Comparison of ENCODE assay signal across 15 mouse cellular contexts in genomic region chr5:121387126-121387525, GRCm38 (mm10). TPM values are rescaled to one million over a fixed set of nuclear protein-coding genes. Genes with fewer than 3 reads are reported as not detected.
DNase-seq lines count a peak whose midpoint lies in the region; ATAC-seq lines count a peak whose summit lies in the region.
"Had no signal": no experiment of that assay in that cellular context is flagged by ENCODE, and none has a peak within 500 bp of the region (broad histone marks: within the 10 kb centered on the region; RNA-seq: fewer than 3 reads in every experiment).

No protein-coding gene starts in this region.

- peak overlapping the region; percentile 46 for H3K9ac ChIP-seq in intestine, embryonic 16.5 days (ENCODE audit: low read depth, low read length)
- H3K9ac ChIP-seq in intestine, embryonic 15.5 days, result no peak overlapping the region
- H3K9ac ChIP-seq in embryonic facial prominence, embryonic 13.5 days, result 0 out of 2 replicates have a peak overlapping the region, but pooled peaks have one; percentile 44
- H3K9ac ChIP-seq in forebrain, embryonic 16.5 days (replicated peaks; ENCODE audit: low read depth, low read length), result no peak overlapping the region
- H3K9ac ChIP-seq in midbrain, embryonic 11.5 days (ENCODE audit: low read length), result no peak overlapping the region
- H3K9ac ChIP-seq: forebrain, embryonic 13.5 days; hindbrain, embryonic 12.5 days; midbrain, embryonic 12.5 days; neural tube, embryonic 15.5 days had no signal

- no peaks in the 10 kb centered on the region for H3K9me3 ChIP-seq in intestine, embryonic 16.5 days (ENCODE audit: control insufficient read depth, low read length)
- no peaks in the 10 kb centered on the region for H3K9me3 ChIP-seq in intestine, embryonic 15.5 days
- H3K9me3 ChIP-seq in embryonic facial prominence, embryonic 13.5 days, result no peaks in the 10 kb centered on the region
- no peaks in the 10 kb centered on the region for H3K9me3 ChIP-seq in forebrain, embryonic 16.5 days (ENCODE audit: control insufficient read depth, low read length)
- no peaks in the 10 kb centered on the region for H3K9me3 ChIP-seq in midbrain, embryonic 11.5 days (ENCODE audit: control insufficient read depth, low read length)
- H3K9me3 ChIP-seq: forebrain, embryonic 13.5 days; G1E; hindbrain, embryonic 12.5 days; limb, embryonic 10.5 days; midbrain, embryonic 12.5 days; neural tube, embryonic 15.5 days had no signal

- H3K4me2 ChIP-seq in intestine, embryonic 16.5 days (ENCODE audit: low read depth, low read length), result no peak overlapping the region
- no peak overlapping the region for H3K4me2 ChIP-seq in intestine, embryonic 15.5 days (replicated peaks)
- H3K4me2 ChIP-seq in embryonic facial prominence, embryonic 13.5 days, result 0 out of 2 replicates have a peak overlapping the region, but pooled peaks have one; percentile 9
- H3K4me2 ChIP-seq in forebrain, embryonic 16.5 days (ENCODE audit: low read length), result no peak overlapping the region
- no peak overlapping the region for H3K4me2 ChIP-seq in midbrain, embryonic 11.5 days
- H3K4me2 ChIP-seq: hindbrain, embryonic 12.5 days; midbrain, embryonic 12.5 days had no signal

- H3K27ac ChIP-seq in intestine, embryonic 16.5 days (ENCODE audit: low read length), result peak overlapping the region; percentile 41; the same call in 1 of the 2 replicates
- no peak overlapping the region for H3K27ac ChIP-seq in intestine, embryonic 15.5 days
- H3K27ac ChIP-seq in embryonic facial prominence, embryonic 13.5 days, result peak overlapping the region; percentile 28; the same call in 1 of the 2 replicates
- no peak overlapping the region for H3K27ac ChIP-seq in forebrain, embryonic 16.5 days (ENCODE audit: low read length)
- H3K27ac ChIP-seq in midbrain, embryonic 11.5 days (ENCODE audit: low read depth, low read length), result no peak overlapping the region
- H3K27ac ChIP-seq: forebrain, embryonic 13.5 days; hindbrain, embryonic 12.5 days; limb, embryonic 10.5 days; midbrain, embryonic 12.5 days; neural tube, embryonic 15.5 days had no signal

- peaks cover 30% of the 10 kb centered on the region for H3K4me1 ChIP-seq in intestine, embryonic 16.5 days (ENCODE audit: control insufficient read depth, insufficient read depth, low read length)
- H3K4me1 ChIP-seq in intestine, embryonic 15.5 days (replicated peaks), result peaks cover 14% of the 10 kb centered on the region; the same call in 1 of the 2 replicates
- H3K4me1 ChIP-seq in embryonic facial prominence, embryonic 13.5 days, result peaks cover 28% of the 10 kb centered on the region
- H3K4me1 ChIP-seq in forebrain, embryonic 16.5 days (replicated peaks; ENCODE audit: control insufficient read depth, insufficient read depth, low read length), result peaks cover 25% of the 10 kb centered on the region
- H3K4me1 ChIP-seq in midbrain, embryonic 11.5 days (ENCODE audit: control insufficient read depth, insufficient read depth, low read length), result peaks cover 4% of the 10 kb centered on the region

- H3K4me3 ChIP-seq in intestine, embryonic 16.5 days (ENCODE audit: low read length), result no peak overlapping the region
- no peak overlapping the region for H3K4me3 ChIP-seq in intestine, embryonic 15.5 days (replicated peaks)
- H3K4me3 ChIP-seq in embryonic facial prominence, embryonic 13.5 days, result no peak overlapping the region
- no peak overlapping the region for H3K4me3 ChIP-seq in forebrain, embryonic 16.5 days (replicated peaks; ENCODE audit: low read length)
- no peak overlapping the region for H3K4me3 ChIP-seq in midbrain, embryonic 11.5 days (ENCODE audit: low read depth, low read length)
- H3K4me3 ChIP-seq: forebrain, embryonic 13.5 days; midbrain, embryonic 12.5 days; neural tube, embryonic 15.5 days had no signal

- H3K36me3 ChIP-seq in intestine, embryonic 16.5 days (ENCODE audit: control insufficient read depth, insufficient read depth, low read length), result no peaks in the 10 kb centered on the region
- H3K36me3 ChIP-seq in intestine, embryonic 15.5 days, result no peaks in the 10 kb centered on the region
- peaks cover 6% of the 10 kb centered on the region for H3K36me3 ChIP-seq in embryonic facial prominence, embryonic 13.5 days
- no peaks in the 10 kb centered on the region for H3K36me3 ChIP-seq in forebrain, embryonic 16.5 days (ENCODE audit: control insufficient read depth, insufficient read depth)
- H3K36me3 ChIP-seq in midbrain, embryonic 11.5 days (ENCODE audit: control insufficient read depth, insufficient read depth, low read length), result no peaks in the 10 kb centered on the region

- peak; percentile 83 for DNase-seq in NIH3T3 (ENCODE audit: low read depth)
- DNase-seq in lung, postnatal 25 days (ENCODE audit: low spot score), result peak; percentile 26
- no peak for DNase-seq in midbrain, embryonic 11.5 days (ENCODE audit: low spot score, missing footprints)
- DNase-seq: kidney, postnatal 4 days; thymus, postnatal 4 days had no signal

- WGBS in intestine, embryonic 16.5 days, result 44% methylated on average over 4 of the region's 4 CpGs
- WGBS in intestine, embryonic 15.5 days, result 43% methylated on average over 4 of the region's 4 CpGs
- WGBS in embryonic facial prominence, embryonic 13.5 days, result 26% methylated on average over 4 of the region's 4 CpGs
- WGBS in forebrain, embryonic 16.5 days, result 67% methylated on average over 4 of the region's 4 CpGs
- WGBS in midbrain, embryonic 11.5 days, result 70% methylated on average over 4 of the region's 4 CpGs

- no peaks in the 10 kb centered on the region for H3K27me3 ChIP-seq in intestine, embryonic 16.5 days (replicated peaks; ENCODE audit: control insufficient read depth, insufficient read depth, low read length)
- H3K27me3 ChIP-seq in intestine, embryonic 15.5 days (replicated peaks), result no peaks in the 10 kb centered on the region
- H3K27me3 ChIP-seq in embryonic facial prominence, embryonic 13.5 days, result no peaks in the 10 kb centered on the region
- no peaks in the 10 kb centered on the region for H3K27me3 ChIP-seq in forebrain, embryonic 16.5 days (replicated peaks; ENCODE audit: control insufficient read depth, insufficient read depth, low read length)
- H3K27me3 ChIP-seq in midbrain, embryonic 11.5 days (ENCODE audit: control insufficient read depth, insufficient read depth, low read length), result peaks cover 3% of the 10 kb centered on the region; the same call in 1 of the 2 replicates
- H3K27me3 ChIP-seq: neural tube, embryonic 15.5 days had no signal

- ATAC-seq in intestine, embryonic 16.5 days, result no peak
- ATAC-seq in intestine, embryonic 15.5 days, result no peak
- no peak for ATAC-seq in embryonic facial prominence, embryonic 13.5 days (ENCODE audit: insufficient number of reproducible peaks, insufficient read depth, low FRiP score, low TSS enrichment, low read depth)
- ATAC-seq in forebrain, embryonic 16.5 days, result no peak
- ATAC-seq in midbrain, embryonic 11.5 days (ENCODE audit: low FRiP score), result no peak
- ATAC-seq: forebrain, embryonic 13.5 days had no signal

RNA-seq across cellular contexts. Expression of gene Trafd1, which starts 1.7 kb away (rescaled TPM):
- 56.9 and 57.2 TPM in 2 replicates for polyA plus RNA-seq in intestine, embryonic 16.5 days (2015; fragmentation: Nextera tagmentation; extraction: Ambion mirVana)
- 55.1 and 58.1 TPM in 2 replicates for polyA plus RNA-seq in intestine, embryonic 15.5 days (2015; fragmentation: Nextera tagmentation; extraction: Ambion mirVana)
- 74.6 and 80.7 TPM in 2 replicates for polyA plus RNA-seq in embryonic facial prominence, embryonic 13.5 days (2015; fragmentation: Nextera tagmentation; extraction: Ambion mirVana)
- polyA plus RNA-seq in forebrain, embryonic 16.5 days (2015; fragmentation: Nextera tagmentation; extraction: Ambion mirVana), result 146 and 149 TPM in 2 replicates
- 84.0 and 87.5 TPM in 2 replicates for polyA plus RNA-seq in midbrain, embryonic 11.5 days (2014; fragmentation: Nextera tagmentation; extraction: Ambion mirVana)

RNA-seq across cellular contexts. Expression of gene Naa25, which starts 10.6 kb away (rescaled TPM):
- 45.9 and 48.3 TPM in 2 replicates for polyA plus RNA-seq in intestine, embryonic 16.5 days (2015; fragmentation: Nextera tagmentation; extraction: Ambion mirVana)
- polyA plus RNA-seq in intestine, embryonic 15.5 days (2015; fragmentation: Nextera tagmentation; extraction: Ambion mirVana), result 46.3 and 48.0 TPM in 2 replicates
- polyA plus RNA-seq in embryonic facial prominence, embryonic 13.5 days (2015; fragmentation: Nextera tagmentation; extraction: Ambion mirVana), result 39.2 and 40.8 TPM in 2 replicates
- 61.7 and 66.8 TPM in 2 replicates for polyA plus RNA-seq in forebrain, embryonic 16.5 days (2015; fragmentation: Nextera tagmentation; extraction: Ambion mirVana)
- 46.9 and 51.7 TPM in 2 replicates for polyA plus RNA-seq in midbrain, embryonic 11.5 days (2014; fragmentation: Nextera tagmentation; extraction: Ambion mirVana)

Comparison
In these comparisons a context has a peak if more than half of its experiments do, and no peak if none do; other contexts are left out.
1. H3K27ac ChIP-seq: peak in intestine, embryonic 16.5 days (single experiment) and embryonic facial prominence, embryonic 13.5 days (single experiment); none in intestine, embryonic 15.5 days (single experiment), forebrain, embryonic 16.5 days (single experiment) and midbrain, embryonic 11.5 days (single experiment).
2. H3K9ac ChIP-seq: peak in intestine, embryonic 16.5 days (single experiment) and embryonic facial prominence, embryonic 13.5 days (single experiment); none in intestine, embryonic 15.5 days (single experiment), forebrain, embryonic 16.5 days (single experiment) and midbrain, embryonic 11.5 days (single experiment).